Mouse (Mus musculus) heart, postnatal 0 days (tissue): ENCODE measurements around the gene Msh5.

Experiments used
- CTCF ChIP-seq: IDR thresholded peaks from 2 replicates; pipeline ENCODE4 v1.5.1; 2016; ENCODE audit warnings: antibody characterized with exemption, control low read depth, low read depth
- EP300 ChIP-seq: IDR thresholded peaks from 2 replicates; pipeline ENCODE4 v1.6.1; 2016; ENCODE audit warnings: antibody characterized with exemption, low read depth

- TF ChIP-seq EP300 = no peak
- TF ChIP-seq CTCF = no peak
Measured at GRCm38 (mm10) chr17:35046681-35047455, at the start of gene Msh5.
